Mouse (Mus musculus): Measurements from ENCODE around the gene Edc4.
"Not testable (repeated sequence)": the region's sequence is repeated elsewhere in the genome, so short reads cannot be mapped to it uniquely, and the experiment has no call there.

Gene Edc4

DNA sequence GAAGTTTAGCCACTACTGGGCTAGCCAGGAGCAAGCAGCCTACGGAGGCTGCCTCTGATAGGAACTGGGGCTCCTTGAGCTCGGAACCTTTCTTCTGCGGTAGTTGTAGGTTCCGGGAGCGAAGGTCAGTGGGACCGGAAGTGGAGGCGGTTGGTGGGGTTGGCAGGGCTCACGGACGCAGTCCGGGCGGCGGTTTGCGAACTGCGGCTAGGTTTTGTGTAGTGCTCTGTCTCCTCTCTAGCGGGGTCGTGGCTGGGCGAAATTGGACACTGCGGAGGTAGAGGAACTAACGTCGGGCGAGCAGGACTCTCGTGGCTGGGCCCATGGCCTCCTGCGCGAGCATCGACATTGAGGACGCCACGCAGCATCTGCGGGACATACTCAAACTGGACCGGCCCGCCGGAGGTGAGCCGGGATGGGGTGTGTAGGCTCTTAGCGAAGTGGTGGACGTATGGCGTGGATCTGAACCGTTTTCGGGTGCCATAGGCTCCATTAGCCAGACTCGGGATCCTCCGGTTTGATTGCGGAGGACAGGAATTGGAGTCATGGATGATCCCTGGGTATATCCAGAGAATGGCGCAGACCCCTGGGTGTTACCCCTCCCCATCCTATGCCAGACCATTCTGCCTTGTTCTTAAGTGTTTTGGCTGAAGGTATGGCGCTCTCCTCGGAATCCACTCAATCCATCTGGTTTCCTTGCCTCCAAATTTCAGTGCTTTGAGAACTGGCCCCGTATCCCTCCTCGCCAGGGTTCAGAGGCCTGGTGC, at the start of gene Edc4:
Gene Edc4, plus strand, starts transcription at position 128 of the 767 bp plus-strand sequence.
- DNase-seq, result peak; percentile 85

DNA sequence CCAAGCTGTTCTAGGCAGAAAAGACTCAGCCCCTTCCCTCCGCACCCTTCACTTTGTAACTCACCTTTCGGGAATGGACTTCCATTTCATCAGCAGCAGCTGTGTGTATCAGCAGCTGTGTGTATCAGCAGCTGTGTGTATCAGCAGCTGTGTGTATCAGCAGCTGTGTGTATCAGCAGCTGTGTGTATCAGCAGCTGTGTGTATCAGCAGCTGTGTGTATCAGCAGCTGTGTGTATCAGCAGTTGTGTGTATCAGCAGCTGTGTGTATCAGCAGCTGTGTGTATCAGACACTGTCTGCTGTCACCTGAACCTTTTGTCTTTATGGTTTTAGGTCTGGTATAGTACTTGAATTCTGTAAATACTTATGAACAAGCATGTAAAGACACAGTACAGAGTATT, 46.9 kb upstream of the Edc4 start:
- DNase-seq, result not testable (repeated sequence)

GRCm38 (mm10) chr8:105835318-105835717, 45.4 kb upstream of the Edc4 start:
- DNase-seq, result no peak

- DNase-seq, result peak; percentile 34
These were observed 43.7 kb upstream of the Edc4 start for GRCm38 (mm10) chr8:105836991-105837390.

DNA sequence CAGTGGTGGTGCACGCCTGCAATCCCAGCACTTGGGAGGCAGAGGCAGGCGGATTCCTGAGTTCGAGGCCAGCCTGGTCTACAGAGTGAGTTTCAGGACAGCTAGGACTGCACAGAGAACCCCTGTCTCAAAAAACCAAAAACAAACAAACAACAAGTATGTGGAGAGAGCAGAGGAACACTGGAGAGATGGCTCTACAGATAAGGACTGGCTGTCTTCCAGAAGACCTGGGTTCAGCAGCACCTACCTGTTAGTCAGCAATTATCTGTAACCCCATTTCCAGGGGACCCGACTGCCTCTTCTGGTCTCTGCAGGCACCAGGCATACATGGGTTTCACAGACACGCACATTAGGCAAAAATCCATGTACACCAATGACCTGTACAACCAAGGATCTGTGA, 41.5 kb upstream of the Edc4 start:
- DNase-seq, result no peak

DNA sequence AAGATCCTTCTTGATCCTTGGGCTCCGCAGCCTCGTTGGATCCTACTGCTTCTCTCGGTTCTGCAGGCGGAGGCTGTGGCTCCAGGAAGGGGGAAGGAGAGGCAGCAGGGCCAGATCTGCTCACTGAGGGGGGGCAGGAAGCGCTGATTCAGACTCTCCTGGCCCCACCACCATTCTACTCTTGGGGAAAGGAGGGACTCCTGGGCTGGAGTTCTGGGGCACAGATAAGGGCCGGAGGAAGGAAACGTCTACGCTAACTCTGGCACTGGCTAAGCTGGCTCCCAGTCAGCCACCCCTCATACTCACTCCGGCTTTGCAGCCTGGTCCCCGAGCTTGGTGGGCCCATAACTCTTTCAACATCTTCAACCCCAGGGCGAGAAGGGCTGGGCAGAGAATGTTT, 34.0 kb upstream of the Edc4 start:
- DNase-seq, result no peak

DNA sequence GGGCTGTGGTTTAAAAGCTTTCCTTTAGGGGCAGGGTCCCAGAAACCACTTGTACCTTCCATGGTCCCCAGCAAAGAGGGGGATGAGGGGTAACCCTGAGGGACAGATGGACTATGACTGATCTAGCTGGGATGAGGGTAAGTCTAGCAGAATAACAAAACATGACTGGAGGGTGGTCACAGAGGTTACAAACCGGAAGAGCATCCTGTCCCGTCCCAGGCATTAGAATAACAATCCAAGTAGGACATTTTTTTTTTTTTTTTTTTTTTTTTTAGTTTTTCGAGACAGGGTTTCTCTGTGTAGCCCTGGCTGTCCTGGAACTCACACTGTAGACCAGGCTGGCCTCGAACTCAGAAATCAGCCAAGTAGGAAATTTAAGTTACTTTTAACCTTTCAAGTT, 30.7 kb upstream of the Edc4 start:
- DNase-seq, result no peak

- DNase-seq, result no peak
These were observed 30.1 kb upstream of the Edc4 start for GRCm38 (mm10) chr8:105850611-105851010.

DNA sequence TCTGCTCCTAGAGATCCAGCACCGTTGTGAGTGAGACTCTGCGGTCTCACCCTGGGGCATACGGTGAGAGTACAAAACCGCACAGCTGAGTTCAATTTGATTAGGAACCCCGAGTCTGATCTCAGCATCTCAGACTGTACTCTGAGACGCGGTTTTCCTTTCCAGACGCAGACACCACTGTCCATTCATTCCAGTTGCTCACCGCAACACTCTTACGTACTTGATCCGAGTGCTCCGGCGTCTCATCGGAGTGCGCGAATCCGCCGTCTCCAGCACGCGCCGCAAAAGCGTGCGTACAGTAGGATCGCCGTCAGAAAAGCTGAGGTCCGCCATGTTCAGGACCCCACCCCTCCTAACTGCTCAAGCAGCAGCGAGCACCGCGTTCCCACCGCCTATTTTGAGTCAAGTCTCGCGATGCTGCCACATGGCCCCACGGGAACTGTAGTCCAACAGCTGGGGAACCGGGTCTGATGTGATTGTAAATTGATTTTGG, 29.0 kb upstream of the Edc4 start:
- DNase-seq, result peak; percentile 85

DNA sequence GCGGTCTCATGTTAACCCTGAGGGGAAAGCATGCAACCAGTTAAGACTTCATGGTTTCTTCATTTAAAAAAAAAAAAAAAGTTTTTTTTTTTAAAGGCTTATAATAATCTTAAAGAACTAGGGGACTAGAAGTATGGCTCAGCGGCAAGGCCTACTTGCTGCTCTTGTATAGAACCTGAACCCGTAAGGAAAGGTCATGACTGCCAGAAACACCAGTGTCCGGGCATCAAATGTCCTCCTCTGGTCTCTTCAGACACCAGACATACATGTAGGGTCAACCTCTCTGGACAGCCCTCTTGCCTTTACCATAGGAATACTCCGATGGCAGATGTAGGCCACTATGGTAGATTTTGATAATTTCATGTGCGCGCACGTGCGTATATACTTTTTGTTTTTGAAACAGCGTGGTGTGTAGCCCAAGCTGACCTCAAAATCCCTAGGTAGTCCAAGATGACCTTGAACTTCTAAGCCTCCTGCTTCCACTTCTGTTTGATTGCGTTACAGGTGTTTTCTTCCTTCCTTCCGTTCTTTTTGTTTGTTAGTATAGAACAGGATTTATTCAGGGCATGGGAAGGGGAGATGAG, 28.4 kb upstream of the Edc4 start:
- DNase-seq, result peak; percentile 62

GRCm38 (mm10) chr8:105853178-105853577, 27.5 kb upstream of the Edc4 start, which contains the start of gene Cenpt:
Gene Cenpt, minus strand, starts transcription at chr8:105853278.
- peak; percentile 60 for DNase-seq

DNA sequence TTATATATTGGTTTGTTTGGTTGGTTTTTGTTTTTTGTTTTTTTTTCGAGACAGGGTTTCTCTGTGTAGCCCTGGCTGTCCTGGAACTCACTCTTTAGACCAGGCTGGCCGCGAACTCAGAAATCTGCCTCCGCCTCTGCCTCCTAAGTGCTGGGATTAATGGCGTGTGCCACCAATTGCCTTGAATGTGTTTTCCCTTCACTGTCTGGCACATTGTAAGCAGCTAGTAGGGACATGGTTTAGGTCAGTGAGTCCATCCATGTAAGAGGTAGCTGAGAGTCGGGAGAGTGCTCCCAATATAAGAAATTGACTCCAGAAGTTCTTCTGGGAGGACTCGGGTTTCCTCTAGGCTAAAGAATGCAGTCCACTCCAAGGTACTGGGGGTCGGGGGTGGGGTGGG, 26.4 kb upstream of the Edc4 start:
- peak; percentile 72 for DNase-seq

- peak; percentile 93 for DNase-seq
These were observed 25.9 kb upstream of the Edc4 start, which contains the start of gene Thap11 for GRCm38 (mm10) chr8:105854715-105855216. Gene Thap11, plus strand, starts transcription at chr8:105855132.

DNA sequence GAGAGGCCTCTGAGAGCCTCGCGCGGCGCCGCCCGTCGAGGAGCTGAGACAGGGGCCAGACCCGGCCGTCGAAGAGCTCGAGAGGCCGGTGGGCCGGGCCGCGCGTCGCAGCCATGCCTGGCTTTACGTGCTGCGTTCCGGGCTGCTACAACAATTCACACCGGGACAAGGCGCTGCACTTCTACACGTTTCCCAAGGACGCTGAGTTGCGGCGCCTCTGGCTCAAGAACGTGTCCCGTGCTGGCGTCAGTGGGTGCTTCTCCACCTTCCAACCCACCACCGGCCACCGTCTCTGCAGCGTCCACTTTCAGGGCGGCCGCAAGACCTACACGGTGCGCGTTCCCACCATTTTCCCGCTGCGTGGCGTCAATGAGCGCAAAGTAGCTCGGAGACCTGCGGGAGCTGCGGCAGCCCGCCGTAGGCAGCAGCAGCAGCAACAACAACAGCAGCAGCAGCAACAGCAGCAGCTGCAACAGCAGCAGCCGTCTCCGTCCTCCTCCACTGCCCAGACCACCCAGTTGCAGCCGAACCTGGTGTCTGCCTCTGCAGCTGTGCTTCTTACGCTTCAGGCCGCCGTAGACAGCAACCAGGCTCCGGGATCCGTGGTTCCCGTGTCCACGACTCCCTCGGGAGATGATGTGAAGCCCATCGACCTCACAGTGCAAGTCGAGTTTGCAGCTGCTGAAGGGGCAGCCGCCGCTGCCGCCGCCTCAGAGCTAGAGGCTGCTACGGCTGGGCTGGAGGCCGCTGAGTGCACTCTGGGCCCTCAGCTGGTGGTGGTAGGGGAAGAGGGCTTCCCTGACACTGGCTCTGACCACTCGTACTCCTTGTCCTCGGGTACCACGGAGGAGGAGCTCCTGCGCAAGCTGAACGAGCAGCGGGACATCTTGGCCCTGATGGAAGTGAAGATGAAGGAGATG, 25.2 kb upstream of the Edc4 start:
- peak; percentile 63 for DNase-seq

DNA sequence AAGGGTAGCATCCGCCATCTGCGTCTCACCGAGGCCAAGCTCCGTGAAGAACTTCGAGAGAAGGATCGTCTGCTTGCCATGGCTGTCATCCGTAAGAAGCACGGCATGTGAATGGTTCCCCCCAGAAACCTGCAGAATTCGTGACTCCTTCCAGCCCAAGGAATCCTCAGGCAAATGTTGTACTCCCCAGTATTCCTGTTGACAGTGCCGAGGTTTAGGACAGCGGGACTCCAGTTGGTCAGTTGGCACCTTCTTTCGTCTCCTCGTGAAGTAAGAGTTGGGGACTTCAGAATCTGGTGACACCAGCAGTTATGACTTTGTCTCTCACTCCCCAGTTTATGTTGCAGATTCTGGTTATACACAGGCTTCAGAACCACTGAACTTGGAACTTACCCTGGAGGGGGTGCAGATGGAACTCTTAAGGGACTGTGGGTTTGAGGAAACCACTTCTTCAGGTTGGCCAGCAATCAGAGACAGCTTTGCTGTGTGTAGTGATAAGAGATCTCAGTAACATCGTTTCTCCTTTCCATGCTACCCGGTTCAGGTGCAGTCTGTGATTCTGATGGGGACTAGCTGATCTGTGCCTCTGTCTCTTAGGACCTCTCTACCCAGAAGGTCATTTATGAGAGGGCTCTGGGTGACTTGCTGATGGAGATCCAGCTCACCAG, 24.4 kb upstream of the Edc4 start:
- peak; percentile 44 for DNase-seq

DNA sequence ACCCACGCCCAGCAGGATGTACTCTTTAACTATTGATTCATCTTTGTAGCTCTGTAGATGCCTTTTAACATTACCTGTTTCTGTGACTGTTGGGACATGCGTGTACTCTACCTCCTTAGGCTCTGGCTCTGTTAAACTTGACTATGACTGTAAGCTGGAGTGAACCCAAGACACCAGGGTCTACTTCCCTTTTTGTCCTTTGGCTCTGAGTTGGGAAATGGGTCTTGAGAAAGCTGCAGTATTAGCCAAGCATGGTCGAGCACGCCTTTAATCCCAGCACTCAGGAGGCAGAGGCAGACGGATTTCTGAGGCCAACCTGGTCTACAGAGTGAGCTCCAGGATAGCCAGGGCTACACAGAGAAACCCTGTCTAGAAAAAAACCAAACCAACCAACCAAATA, 22.2 kb upstream of the Edc4 start:
- no peak for DNase-seq

GRCm38 (mm10) chr8:105859314-105859713, 21.4 kb upstream of the Edc4 start:
- DNase-seq, result peak; percentile 36

DNA sequence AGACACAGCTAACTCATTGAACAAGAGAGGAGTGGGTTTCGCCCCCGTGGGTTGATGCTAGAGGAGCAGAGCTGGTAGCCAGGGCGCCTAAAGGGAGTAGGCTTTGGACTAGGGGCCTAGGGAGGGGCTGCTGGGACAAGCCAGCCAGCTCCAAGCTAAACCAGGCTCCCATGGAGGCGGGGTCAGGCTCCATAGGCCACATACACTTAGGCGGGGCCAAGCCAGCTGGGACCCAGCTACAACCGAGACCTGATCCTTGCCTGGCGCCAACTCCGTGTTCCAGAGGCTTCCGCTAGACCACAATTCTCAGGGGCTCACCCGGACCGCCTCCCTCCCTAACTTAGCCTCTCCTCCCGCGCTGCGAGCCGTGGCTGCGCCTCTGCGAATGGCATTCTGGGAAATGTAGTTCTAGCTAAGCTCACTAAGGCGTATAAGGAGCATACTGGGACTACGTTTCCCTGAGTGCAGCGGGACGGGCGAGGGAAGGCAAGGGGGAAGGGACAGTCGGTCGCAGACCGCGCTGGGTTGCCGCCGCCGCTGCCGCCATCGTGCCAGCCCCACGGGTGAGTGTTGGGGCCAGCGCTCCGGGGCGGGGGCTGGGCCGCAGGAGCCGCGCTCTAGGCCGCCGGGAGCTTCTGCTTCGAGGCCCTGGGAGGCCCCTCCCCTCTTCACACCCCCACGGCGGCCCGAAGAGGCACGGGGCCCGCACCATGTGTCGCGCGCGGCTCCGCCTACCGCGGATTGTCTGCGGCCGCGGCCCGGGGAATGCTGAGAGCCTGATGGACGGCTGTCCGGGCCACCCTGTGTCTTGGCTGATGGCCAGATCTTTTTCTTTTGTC, 20.3 kb upstream of the Edc4 start, which contains the start of gene Nutf2:
Gene Nutf2, plus strand, starts transcription at position 438 of the 839 bp plus-strand sequence.
- DNase-seq, result peak; percentile 97

DNA sequence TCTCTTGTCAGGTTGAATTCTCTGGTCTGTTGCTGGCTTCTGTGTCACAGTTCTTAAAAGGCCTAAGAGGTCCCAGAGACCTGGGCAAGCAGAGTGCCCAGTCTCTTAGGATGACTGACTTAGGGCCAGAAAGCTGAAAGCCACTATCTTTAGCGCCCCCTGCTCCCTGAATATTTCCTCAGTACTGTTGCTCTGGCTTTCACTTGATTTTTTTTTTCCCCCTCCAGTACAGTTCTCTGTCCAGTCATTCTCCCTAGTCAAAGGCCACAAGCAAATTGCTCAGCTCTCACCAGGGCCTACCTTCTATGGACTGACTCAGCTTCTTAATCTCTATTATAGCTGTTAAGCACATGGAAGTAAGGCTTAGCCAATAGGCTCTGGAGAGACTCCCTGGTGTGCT, 18.7 kb upstream of the Edc4 start:
- no peak for DNase-seq

DNA sequence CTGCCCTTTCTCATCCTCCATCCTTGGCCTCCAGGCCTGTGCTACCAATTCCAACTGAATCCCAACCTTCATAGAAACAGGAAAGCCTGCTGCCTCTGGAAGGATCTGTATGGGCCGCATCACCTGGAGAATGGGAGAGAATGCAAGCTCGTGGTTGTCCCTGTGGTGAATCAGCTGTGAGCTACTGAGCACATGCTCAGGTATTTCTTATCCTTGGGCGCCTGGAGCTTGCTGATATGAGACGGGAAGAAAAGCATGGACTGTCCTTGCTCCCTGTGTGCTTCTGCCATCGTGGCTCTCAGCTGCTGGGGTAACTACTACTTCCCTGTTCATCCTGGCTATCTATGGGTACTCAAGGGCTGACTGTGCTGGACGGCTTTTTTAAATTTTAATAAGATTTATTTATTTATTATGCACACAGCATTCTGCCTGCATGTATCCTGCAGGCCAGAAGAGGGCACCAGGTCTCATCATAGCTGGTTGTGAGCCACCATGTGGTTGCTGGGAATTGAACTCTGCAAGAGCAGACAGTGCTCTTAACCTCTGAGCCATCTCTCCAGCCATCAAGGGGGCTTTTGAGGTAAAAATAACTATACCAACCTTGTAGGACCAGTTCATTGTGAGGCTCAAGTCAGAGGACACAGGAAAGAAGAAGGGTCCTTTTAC, 14.2 kb upstream of the Edc4 start:
- DNase-seq, result no peak

DNA sequence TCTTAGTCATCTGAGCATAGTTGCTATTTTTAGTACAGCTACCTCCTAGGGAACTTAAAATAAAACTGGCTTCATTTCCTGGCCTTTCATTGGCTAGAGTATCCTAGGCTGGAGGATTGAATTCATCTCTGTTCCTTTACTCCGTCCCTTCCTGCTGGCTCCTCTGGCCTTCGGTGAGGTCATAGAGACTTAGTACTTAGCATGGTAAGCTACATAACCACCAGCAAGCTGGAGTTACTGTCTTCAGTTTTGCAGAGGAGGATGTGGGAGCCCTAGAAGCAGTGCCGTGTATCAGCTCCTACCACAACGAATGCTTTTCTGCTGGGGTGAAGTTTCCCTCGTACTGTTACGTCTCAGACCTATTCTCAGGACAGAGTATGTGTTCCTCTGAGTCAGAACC, 6.4 kb upstream of the Edc4 start:
- peak; percentile 77 for DNase-seq
